Mouse (Mus musculus): ENCODE measurements around the gene Eomes.

DNA sequence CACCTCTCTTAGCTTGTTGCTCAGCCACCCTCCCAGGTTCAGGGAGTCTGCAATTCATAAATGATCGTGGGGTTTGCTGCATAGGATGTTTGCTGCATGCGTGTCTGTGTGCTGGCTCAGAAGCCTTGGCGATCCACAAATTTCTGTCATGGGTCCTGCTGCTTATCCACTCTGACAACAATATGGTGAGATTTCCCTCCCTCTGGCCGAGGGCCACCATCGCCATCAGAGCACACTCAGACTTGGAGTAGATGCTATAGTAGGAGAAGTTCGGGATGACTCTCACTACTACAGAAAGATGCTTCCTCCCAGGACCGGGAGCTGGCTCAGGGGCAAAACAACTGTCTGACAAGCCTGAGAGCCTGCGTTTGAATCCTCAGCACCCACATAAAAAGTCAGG is 28.7 kb upstream of the Eomes start:
- TF ChIP-seq POLR2A (IDR thresholded peaks at IDR 0.05; ENCODE audit: borderline replicate concordance, extremely low read depth, insufficient read depth, insufficient read length, poor library complexity, severe bottlenecking), result no peak
- TF ChIP-seq CTCF (IDR thresholded peaks at IDR 0.05; ENCODE audit: borderline replicate concordance, extremely low read depth, insufficient read depth, insufficient read length), result no peak
